Mouse (Mus musculus): Measurements from ENCODE around the gene Ngp.
A peak's percentile ranks its signal among the peaks of the same experiment; 100 is the strongest.
"Not testable (repeated sequence)": the region's sequence is repeated elsewhere in the genome, so short reads cannot be mapped to it uniquely, and the experiment has no call there.

Gene Ngp

GRCm38 (mm10) chr9:110419511-110420112 lies at the start of gene Ngp:
TSS of gene Ngp (plus strand) at chr9:110419747.
- DNase-seq (ENCODE audit: low read depth), result no peak

- DNase-seq (ENCODE audit: low read depth), result no peak
Observed at GRCm38 (mm10) chr9:110369860-110370259, 49.7 kb upstream of the Ngp start.

GRCm38 (mm10) chr9:110373871-110374270 lies 45.7 kb upstream of the Ngp start:
- DNase-seq (ENCODE audit: low read depth), result no peak

GRCm38 (mm10) chr9:110375668-110376067 lies 43.9 kb upstream of the Ngp start:
- DNase-seq (ENCODE audit: low read depth), result no peak

GRCm38 (mm10) chr9:110377655-110378054 lies 41.9 kb upstream of the Ngp start:
- not testable (repeated sequence) for DNase-seq (ENCODE audit: low read depth)

GRCm38 (mm10) chr9:110379361-110379760 lies 40.2 kb upstream of the Ngp start:
- DNase-seq (ENCODE audit: low read depth), result no peak

GRCm38 (mm10) chr9:110380662-110381061 lies 38.9 kb upstream of the Ngp start:
- no peak for DNase-seq (ENCODE audit: low read depth)

- no peak for DNase-seq (ENCODE audit: low read depth)
Observed at GRCm38 (mm10) chr9:110381292-110381691, 38.3 kb upstream of the Ngp start.

- DNase-seq (ENCODE audit: low read depth), result no peak
Observed at GRCm38 (mm10) chr9:110384369-110384929, 35.1 kb upstream of the Ngp start.

GRCm38 (mm10) chr9:110388011-110388410 lies 31.5 kb upstream of the Ngp start:
- DNase-seq (ENCODE audit: low read depth), result no peak

GRCm38 (mm10) chr9:110390843-110391242 lies 28.7 kb upstream of the Ngp start:
- no peak for DNase-seq (ENCODE audit: low read depth)

GRCm38 (mm10) chr9:110393295-110393694 lies 26.3 kb upstream of the Ngp start:
- no peak for DNase-seq (ENCODE audit: low read depth)

GRCm38 (mm10) chr9:110400650-110401049 lies 18.9 kb upstream of the Ngp start:
- no peak for DNase-seq (ENCODE audit: low read depth)

GRCm38 (mm10) chr9:110402731-110403130 lies 16.8 kb upstream of the Ngp start:
- no peak for DNase-seq (ENCODE audit: low read depth)

GRCm38 (mm10) chr9:110403240-110403639 lies 16.3 kb upstream of the Ngp start:
- DNase-seq (ENCODE audit: low read depth), result not testable (repeated sequence)

GRCm38 (mm10) chr9:110407311-110408098 lies 12.0 kb upstream of the Ngp start:
- DNase-seq (ENCODE audit: low read depth), result peak; percentile 23

- DNase-seq (ENCODE audit: low read depth), result peak; percentile 94
Observed at GRCm38 (mm10) chr9:110408099-110408773, 11.3 kb upstream of the Ngp start, which contains the start of gene Ptpn23. TSS of gene Ptpn23 (minus strand) at chr9:110408213.

GRCm38 (mm10) chr9:110410908-110411887 lies 8.3 kb upstream of the Ngp start:
- DNase-seq (ENCODE audit: low read depth), result peak; percentile 93

- no peak for DNase-seq (ENCODE audit: low read depth)
Observed at GRCm38 (mm10) chr9:110412926-110413325, 6.6 kb upstream of the Ngp start.

- DNase-seq (ENCODE audit: low read depth), result peak; percentile 23
Observed at GRCm38 (mm10) chr9:110413785-110414184, 5.8 kb upstream of the Ngp start.

- no peak for DNase-seq (ENCODE audit: low read depth)
Observed at GRCm38 (mm10) chr9:110431241-110431640, 11.7 kb downstream of the Ngp start.
